Mouse (Mus musculus): ENCODE measurements around the gene E2f6. TPM values are rescaled to one million over a fixed set of nuclear protein-coding genes. Genes with fewer than 3 reads are reported as not detected.
A peak's percentile ranks its signal among the peaks of the same experiment; 100 is the strongest.

The E2f6 gene
- total RNA-seq, 1 experiment from 2014 or later, result 8.9 TPM

DNA sequence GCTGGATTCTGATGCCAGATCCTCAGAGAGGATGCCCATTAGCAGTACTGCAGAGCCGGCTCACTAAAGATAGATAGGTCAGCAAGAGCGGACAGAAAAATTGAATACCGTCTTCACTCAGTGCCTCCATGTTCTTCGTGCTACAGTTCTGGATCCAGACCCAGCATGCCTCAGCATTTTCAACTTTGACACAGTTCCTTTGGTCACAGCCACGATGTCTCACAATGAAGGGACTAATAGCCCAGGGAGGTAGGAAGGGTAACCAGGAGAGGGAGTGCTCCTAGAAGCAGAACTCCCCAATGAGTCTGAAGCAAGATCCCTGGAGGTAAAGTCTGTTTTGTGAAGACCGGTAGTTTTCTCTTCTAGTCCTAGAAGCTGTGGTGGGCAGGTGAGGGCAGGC lies 57.9 kb downstream of the E2f6 start:
- no peak for ATAC-seq (replicated peaks; ENCODE audit: insufficient number of reproducible peaks, low FRiP score, low TSS enrichment, poor library complexity, severe bottlenecking)

DNA sequence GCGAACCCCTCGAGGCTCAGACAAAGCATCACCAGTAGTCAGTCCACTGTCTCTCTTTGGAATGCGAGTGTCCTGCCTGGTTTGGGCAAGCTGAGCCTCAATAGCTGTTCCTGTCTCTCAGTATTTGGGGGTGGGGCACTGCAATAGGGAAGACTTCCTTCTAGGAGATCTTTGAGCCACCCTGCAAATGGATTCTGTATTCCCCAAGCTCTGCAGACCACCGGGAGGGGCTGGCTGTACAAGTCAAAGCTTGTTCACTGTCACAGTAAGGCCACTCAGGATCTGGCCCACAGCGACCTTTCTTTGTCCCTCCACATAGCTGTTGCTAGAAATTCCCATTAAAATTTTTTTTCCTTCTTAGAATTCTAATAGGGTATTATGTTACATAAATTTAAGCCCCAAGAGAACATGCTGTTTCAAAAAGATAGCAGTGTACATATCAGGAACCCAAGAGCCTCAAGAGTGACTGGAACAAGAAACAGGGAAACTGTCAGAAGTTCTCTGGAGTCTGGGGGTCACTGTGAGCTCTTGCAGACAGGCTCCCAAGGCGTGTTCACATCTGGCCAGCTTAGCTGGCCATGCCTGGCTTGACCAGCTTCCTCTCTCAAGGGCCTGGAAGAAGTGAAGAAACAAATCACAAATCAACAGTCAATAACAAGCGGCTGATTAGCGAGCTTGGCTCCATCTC lies 58.5 kb downstream of the E2f6 start:
- ATAC-seq (replicated peaks; ENCODE audit: insufficient number of reproducible peaks, low FRiP score, low TSS enrichment, poor library complexity, severe bottlenecking), result no peak

GRCm38 (mm10) chr12:16869870-16870404 lies 59.2 kb downstream of the E2f6 start:
- no peak for ATAC-seq (replicated peaks; ENCODE audit: insufficient number of reproducible peaks, low FRiP score, low TSS enrichment, poor library complexity, severe bottlenecking)

DNA sequence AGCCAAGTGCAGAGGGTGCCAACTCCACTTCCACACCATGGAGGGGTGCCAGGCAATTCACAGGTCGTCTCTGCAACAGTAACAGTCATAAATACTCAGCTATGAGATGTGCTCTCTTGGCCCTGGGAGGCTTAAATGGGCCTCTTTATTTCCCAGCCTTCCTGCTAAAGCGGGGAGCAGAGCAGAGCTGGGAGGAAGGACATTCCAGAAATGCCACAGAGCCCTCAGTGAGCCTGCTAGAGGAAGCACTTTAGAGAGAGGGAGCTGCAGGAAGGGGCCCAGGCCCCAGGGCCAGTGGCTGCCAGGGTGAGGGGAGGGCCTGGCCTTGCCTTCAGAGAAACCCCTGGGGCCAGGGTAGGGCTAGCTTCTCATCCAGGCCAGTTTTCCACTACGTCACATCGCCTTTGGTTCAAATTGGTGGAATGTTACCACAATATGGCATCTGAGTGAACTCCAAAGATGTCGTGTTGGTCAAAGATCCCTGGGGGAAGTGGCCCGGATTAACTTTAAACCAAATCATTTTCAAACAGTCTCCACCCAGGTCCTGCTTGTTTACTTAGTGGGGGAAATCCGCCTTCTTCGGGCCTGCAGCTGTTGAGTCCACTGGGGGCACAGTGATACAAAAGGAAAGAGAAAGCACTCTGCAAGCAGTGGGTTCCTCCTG lies 59.8 kb downstream of the E2f6 start:
- no peak for ATAC-seq (replicated peaks; ENCODE audit: insufficient number of reproducible peaks, low FRiP score, low TSS enrichment, poor library complexity, severe bottlenecking)

DNA sequence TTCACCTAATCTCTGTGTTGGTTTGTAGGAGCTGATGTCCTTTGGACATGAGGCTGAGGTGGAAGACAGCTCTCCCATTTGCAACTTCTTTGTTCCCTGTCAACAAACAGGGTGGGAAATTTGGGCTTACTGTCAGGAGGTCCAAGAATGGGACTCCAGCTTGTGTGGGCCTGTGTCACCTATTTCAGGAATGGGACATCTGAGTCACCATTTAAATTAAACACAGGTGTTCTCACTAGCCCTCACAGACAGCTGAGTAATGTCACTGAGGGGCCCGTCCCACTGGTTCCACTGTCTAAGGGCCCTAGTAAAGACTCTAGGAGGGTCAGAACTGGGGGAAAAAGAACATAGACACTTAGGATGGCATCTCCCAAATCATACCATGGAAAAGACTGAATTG lies 61.2 kb downstream of the E2f6 start:
- no peak for ATAC-seq (replicated peaks; ENCODE audit: insufficient number of reproducible peaks, low FRiP score, low TSS enrichment, poor library complexity, severe bottlenecking)

- ATAC-seq (replicated peaks; ENCODE audit: insufficient number of reproducible peaks, low FRiP score, low TSS enrichment, poor library complexity, severe bottlenecking), result no peak
Observed at GRCm38 (mm10) chr12:16872926-16873464, 62.2 kb downstream of the E2f6 start.

GRCm38 (mm10) chr12:16873549-16873948 lies 62.8 kb downstream of the E2f6 start:
- ATAC-seq (replicated peaks; ENCODE audit: insufficient number of reproducible peaks, low FRiP score, low TSS enrichment, poor library complexity, severe bottlenecking), result no peak

- ATAC-seq (replicated peaks; ENCODE audit: insufficient number of reproducible peaks, low FRiP score, low TSS enrichment, poor library complexity, severe bottlenecking), result no peak
Observed at GRCm38 (mm10) chr12:16874086-16874485, 63.3 kb downstream of the E2f6 start.

- 0 out of 2 replicates have a peak, but pooled peaks have one; percentile 65 for ATAC-seq (replicated peaks; ENCODE audit: insufficient number of reproducible peaks, low FRiP score, low TSS enrichment, poor library complexity, severe bottlenecking)
Observed at GRCm38 (mm10) chr12:16875269-16875668, 64.5 kb downstream of the E2f6 start.

GRCm38 (mm10) chr12:16875678-16876077 lies 64.9 kb downstream of the E2f6 start:
- peak; percentile 38; the same call in 1 of the 2 replicates for ATAC-seq (replicated peaks; ENCODE audit: insufficient number of reproducible peaks, low FRiP score, low TSS enrichment, poor library complexity, severe bottlenecking)

- no peak for ATAC-seq (replicated peaks; ENCODE audit: insufficient number of reproducible peaks, low FRiP score, low TSS enrichment, poor library complexity, severe bottlenecking)
Observed at GRCm38 (mm10) chr12:16876667-16877066, 65.9 kb downstream of the E2f6 start.

DNA sequence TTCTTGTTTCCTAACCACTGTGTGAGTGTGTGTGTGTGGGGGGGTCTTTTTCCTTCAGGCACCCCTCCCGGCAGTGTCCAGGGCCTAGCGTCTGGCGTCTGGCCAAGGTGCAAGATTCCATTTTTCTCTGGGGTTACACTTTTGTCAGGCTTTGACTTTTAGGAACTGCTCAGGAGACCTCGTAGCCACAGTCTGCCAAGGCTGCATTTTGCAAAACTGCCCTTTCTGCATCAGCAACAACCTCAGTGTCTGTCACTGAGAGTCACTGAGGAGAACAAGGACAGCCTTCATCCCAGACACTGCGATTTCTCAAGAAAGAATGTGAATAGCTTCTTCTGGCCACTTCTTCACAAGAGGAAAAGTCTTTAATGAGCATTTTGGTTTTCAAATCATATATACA lies 66.4 kb downstream of the E2f6 start:
- ATAC-seq (replicated peaks; ENCODE audit: insufficient number of reproducible peaks, low FRiP score, low TSS enrichment, poor library complexity, severe bottlenecking), result no peak

DNA sequence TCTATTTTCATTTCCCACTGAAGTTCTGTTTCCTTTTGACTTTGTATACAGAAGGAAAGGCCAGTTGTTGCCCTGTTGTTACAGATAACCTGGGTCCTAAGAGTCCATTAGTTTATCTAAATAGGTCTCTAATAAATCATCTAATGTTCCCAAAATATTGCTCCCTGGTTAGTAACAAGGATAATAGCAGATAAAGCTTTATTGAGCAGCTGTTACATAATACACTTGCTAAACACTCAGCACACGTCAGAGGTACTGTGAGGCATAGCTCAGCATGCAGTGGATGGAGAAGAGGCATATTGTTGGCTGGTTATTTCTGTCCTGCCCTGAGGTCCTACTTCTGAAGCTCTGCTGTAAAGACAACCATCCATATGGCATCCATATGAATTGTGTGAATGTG lies 66.9 kb downstream of the E2f6 start:
- ATAC-seq (replicated peaks; ENCODE audit: insufficient number of reproducible peaks, low FRiP score, low TSS enrichment, poor library complexity, severe bottlenecking), result no peak

- no peak for ATAC-seq (replicated peaks; ENCODE audit: insufficient number of reproducible peaks, low FRiP score, low TSS enrichment, poor library complexity, severe bottlenecking)
Observed at GRCm38 (mm10) chr12:16879369-16879768, 68.6 kb downstream of the E2f6 start.

- ATAC-seq (replicated peaks; ENCODE audit: insufficient number of reproducible peaks, low FRiP score, low TSS enrichment, poor library complexity, severe bottlenecking), result no peak
Observed at GRCm38 (mm10) chr12:16880077-16880476, 69.3 kb downstream of the E2f6 start.

DNA sequence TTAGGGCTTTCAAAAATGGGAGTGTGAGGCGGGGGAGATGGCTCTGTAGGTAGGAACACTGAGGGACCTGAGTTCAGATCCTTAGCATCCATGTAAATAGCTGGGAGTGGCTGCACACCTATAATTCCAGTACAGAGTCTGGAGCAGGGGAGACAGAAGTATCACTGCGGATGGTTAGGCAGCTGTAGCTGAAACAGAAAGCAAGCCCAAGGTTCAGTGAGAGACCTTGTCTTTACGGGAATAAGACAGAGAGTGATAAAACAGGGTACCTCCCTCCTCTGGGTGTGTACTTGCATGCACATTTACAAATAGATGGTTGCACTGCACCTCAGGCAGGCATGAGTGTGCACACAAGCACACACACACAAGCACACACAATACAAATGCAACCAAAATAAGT lies 71.7 kb downstream of the E2f6 start:
- no peak for ATAC-seq (replicated peaks; ENCODE audit: insufficient number of reproducible peaks, low FRiP score, low TSS enrichment, poor library complexity, severe bottlenecking)

DNA sequence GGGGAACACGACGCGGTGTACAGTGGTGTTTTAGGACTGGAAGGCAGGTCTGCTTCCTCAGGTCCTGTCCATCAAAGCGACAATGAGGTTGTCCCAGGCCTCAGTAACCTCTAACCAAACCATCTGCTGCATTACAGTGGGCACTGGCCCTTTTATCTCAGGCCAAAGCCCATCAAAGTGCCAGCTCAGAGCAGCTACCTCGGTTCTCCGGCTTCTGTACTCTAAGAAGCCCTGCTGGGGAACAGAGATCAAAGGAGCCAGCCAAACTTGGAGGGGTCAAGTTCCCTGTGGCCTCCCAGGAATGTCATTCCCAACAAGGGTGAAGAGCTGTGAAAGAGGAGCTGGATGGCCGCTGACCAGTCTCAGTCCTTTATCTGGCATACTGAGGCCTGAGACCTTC lies 72.3 kb downstream of the E2f6 start:
- ATAC-seq (replicated peaks; ENCODE audit: insufficient number of reproducible peaks, low FRiP score, low TSS enrichment, poor library complexity, severe bottlenecking), result no peak

GRCm38 (mm10) chr12:16884534-16884933 lies 73.8 kb downstream of the E2f6 start:
- no peak for ATAC-seq (replicated peaks; ENCODE audit: insufficient number of reproducible peaks, low FRiP score, low TSS enrichment, poor library complexity, severe bottlenecking)

DNA sequence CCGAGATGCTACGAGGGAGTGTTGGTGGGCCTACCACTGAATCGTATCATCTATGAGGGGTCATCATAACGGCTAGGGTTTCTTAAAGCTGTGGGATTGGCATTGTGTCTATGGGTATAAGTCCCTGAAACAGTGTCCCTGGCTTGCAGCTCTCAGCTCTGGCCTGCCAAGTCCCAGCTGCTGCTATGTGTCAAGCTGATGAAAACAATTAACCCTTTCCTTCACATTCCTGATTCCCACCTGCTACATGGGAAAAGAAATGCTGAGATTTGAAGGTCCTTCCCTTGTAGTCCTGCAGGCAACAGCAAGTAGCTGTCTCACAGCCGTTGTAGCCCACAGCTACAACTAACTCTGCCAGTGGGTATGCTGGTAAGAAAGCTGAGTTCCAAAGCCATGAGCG lies 75.6 kb downstream of the E2f6 start:
- no peak for ATAC-seq (replicated peaks; ENCODE audit: insufficient number of reproducible peaks, low FRiP score, low TSS enrichment, poor library complexity, severe bottlenecking)

Data from monocyte, adult 5-6 weeks (primary cell).